Mouse (Mus musculus) lung, embryonic 16.5 days (tissue): ENCODE measurements at regions not wholly inside any gene's neighbourhood (a gene's known extent, or its start where the extent isn't known, plus 50 kb on each side); places are given as distances from the start of the nearest gene placed in this dataset.
"Not testable (repeated sequence)": the region's sequence is repeated elsewhere in the genome, so short reads cannot be mapped to it uniquely, and the experiment has no call there.

ENCODE experiments used
- ATAC-seq: fragments of 200-750 bp; cut with Nextera tagmentation; 2 replicates; pipeline ENCODE4 v1.8.0; 2017; ENCODE audit warnings: low read depth, mild to moderate bottlenecking, moderate library complexity
- H3K27ac ChIP-seq: fragments of 300-500 bp; sonication (generic); 2 replicates; pipeline ENCODE4 v1.5.1; 2014; ENCODE audit warnings: mild to moderate bottlenecking, control low read depth, low read length
- H3K27me3 ChIP-seq: fragments of 300-500 bp; sonication (generic); 2 replicates; pipeline ENCODE4 v1.6.1; 2014; ENCODE audit warnings: low read depth, low read length, mixed read lengths; ENCODE audit not compliant: control insufficient read depth, insufficient read depth
- H3K36me3 ChIP-seq: fragments of 300-500 bp; sonication (generic); 2 replicates; pipeline ENCODE4 v1.6.1; 2014; ENCODE audit warnings: low read length; ENCODE audit not compliant: control insufficient read depth, insufficient read depth
- H3K4me1 ChIP-seq: fragments of 300-500 bp; sonication (generic); replicated peaks from 2 replicates; pipeline ENCODE4 v1.6.1; 2014; ENCODE audit warnings: low read length, mixed read lengths; ENCODE audit not compliant: control insufficient read depth, insufficient read depth
- H3K4me2 ChIP-seq: fragments of 300-500 bp; sonication (generic); 2 replicates; pipeline ENCODE4 v1.6.1; 2014; ENCODE audit warnings: low read depth, low read length, control low read depth
- H3K4me3 ChIP-seq: fragments of 300-500 bp; sonication (generic); 2 replicates; pipeline ENCODE4 v1.5.1; 2014; ENCODE audit warnings: mild to moderate bottlenecking, low read length, control low read depth
- H3K9ac ChIP-seq: fragments of 300-500 bp; sonication (generic); 2 replicates; pipeline ENCODE4 v1.6.1; 2014; ENCODE audit warnings: low read length, control low read depth
- H3K9me3 ChIP-seq: fragments of 300-500 bp; sonication (generic); 2 replicates; pipeline ENCODE4 v1.6.1; 2016; ENCODE audit warnings: low read length; ENCODE audit not compliant: control insufficient read depth
- WGBS: fragments of 180-500 bp; shearing (Covaris S2); extraction: QIAGEN DNeasy Blood & Tissue Kit; methylation state at CpG from one replicate; pipeline ENCODE4 v1.1.7; 2014; 5-methylcytosine and 5-hydroxymethylcytosine counted together

GRCm38 (mm10) chr6:102005627-102006026 lies 567.3 kb downstream of the Cntn3 start:
- no peaks in the 10 kb centered on the region for H3K4me1 ChIP-seq
- no peak for ATAC-seq
- H3K4me2 ChIP-seq, result no peak overlapping the region
- no peak overlapping the region for H3K4me3 ChIP-seq
- no peaks in the 10 kb centered on the region for H3K36me3 ChIP-seq
- H3K9me3 ChIP-seq, result no peaks in the 10 kb centered on the region
- H3K9ac ChIP-seq, result no peak overlapping the region
- no peak overlapping the region for H3K27ac ChIP-seq
- H3K27me3 ChIP-seq, result no peaks in the 10 kb centered on the region
- WGBS, result 63% methylated on average over 3 of the region's 3 CpGs

GRCm38 (mm10) chr6:101998181-101998580 lies 574.7 kb downstream of the Cntn3 start:
- no peaks in the 10 kb centered on the region for H3K4me1 ChIP-seq
- no peak overlapping the region for H3K4me3 ChIP-seq
- H3K27ac ChIP-seq, result no peak overlapping the region
- no peaks in the 10 kb centered on the region for H3K36me3 ChIP-seq
- no peak overlapping the region for H3K4me2 ChIP-seq
- H3K9me3 ChIP-seq, result no peaks in the 10 kb centered on the region
- H3K9ac ChIP-seq, result no peak overlapping the region
- H3K27me3 ChIP-seq, result no peaks in the 10 kb centered on the region
- no peak for ATAC-seq
- WGBS, result 84% methylated on average over 2 of the region's 2 CpGs

GRCm38 (mm10) chr6:101997629-101998028 lies 575.3 kb downstream of the Cntn3 start:
- Histone ChIP-seq H3K27ac (no peak overlapping the region), H3K4me1 (no peaks in the 10 kb centered on the region), H3K4me3 (no peak overlapping the region), H3K36me3 (no peaks in the 10 kb centered on the region), H3K9me3 (no peaks in the 10 kb centered on the region), H3K27me3 (no peaks in the 10 kb centered on the region), H3K9ac (no peak overlapping the region), H3K4me2 (no peak overlapping the region)
- ATAC-seq, result no peak
- 50% methylated on average over 5 of the region's 5 CpGs for WGBS

GRCm38 (mm10) chr6:101992815-101993214 lies 580.1 kb downstream of the Cntn3 start:
- Histone ChIP-seq H3K4me2 (no peak overlapping the region), H3K4me1 (no peaks in the 10 kb centered on the region), H3K36me3 (no peaks in the 10 kb centered on the region), H3K4me3 (no peak overlapping the region), H3K9me3 (no peaks in the 10 kb centered on the region), H3K27ac (no peak overlapping the region), H3K9ac (no peak overlapping the region), H3K27me3 (no peaks in the 10 kb centered on the region)
- 79% methylated on average over 2 of the region's 2 CpGs for WGBS
- ATAC-seq, result no peak

DNA sequence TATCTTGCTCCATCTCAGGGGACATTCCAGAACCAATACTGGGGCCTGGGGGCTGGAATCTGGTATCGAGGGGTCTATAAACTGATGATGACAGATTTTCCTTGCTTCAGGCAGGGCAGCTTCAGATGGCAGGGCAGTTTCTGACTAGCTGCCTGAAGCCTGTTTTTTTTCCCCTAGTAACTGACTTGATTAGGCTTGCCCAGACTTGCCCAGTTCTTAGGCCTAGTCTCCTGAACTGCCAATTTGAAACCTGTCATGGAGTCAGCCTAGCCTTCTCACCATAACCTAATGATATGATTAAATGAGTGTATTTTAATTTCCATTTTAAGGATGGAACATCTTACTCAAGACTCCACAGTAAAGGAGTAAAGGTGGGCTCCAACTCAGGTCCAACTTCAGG lies 591.2 kb downstream of the Cntn3 start:
- Histone ChIP-seq H3K4me2 (no peak overlapping the region), H3K27me3 (no peaks in the 10 kb centered on the region), H3K4me3 (no peak overlapping the region), H3K27ac (no peak overlapping the region), H3K9me3 (no peaks in the 10 kb centered on the region), H3K36me3 (no peaks in the 10 kb centered on the region), H3K9ac (no peak overlapping the region), H3K4me1 (no peaks in the 10 kb centered on the region)
- whole genome bisulfite sequencing, result 52% methylated on average over 1 of the region's 1 CpGs
- no peak for ATAC-seq

DNA sequence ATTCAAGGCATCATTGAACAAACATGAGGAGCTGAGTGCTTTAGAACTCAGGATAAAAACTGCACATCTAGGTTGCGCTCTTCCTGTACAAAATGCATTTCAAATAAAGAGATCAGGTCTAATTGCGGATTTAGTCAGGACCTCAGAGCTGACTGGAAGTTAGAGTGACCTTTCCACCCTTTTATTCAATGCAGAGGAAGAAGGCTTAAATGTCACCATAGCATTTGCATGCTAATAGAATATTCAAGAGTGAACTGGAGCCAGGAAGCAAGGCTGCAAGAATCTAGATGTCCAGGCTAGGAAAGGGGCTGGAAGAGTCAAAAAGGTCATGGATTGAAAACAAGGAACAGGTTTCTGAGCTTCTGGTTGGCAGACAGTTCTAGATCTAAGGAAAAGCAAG lies 593.7 kb downstream of the Cntn3 start:
- Histone ChIP-seq H3K27ac (no peak overlapping the region), H3K9ac (no peak overlapping the region), H3K4me1 (no peaks in the 10 kb centered on the region), H3K4me3 (no peak overlapping the region), H3K4me2 (no peak overlapping the region), H3K27me3 (no peaks in the 10 kb centered on the region), H3K36me3 (no peaks in the 10 kb centered on the region), H3K9me3 (no peaks in the 10 kb centered on the region)
- 73% methylated on average over 2 of the region's 2 CpGs for WGBS
- ATAC-seq, result no peak

DNA sequence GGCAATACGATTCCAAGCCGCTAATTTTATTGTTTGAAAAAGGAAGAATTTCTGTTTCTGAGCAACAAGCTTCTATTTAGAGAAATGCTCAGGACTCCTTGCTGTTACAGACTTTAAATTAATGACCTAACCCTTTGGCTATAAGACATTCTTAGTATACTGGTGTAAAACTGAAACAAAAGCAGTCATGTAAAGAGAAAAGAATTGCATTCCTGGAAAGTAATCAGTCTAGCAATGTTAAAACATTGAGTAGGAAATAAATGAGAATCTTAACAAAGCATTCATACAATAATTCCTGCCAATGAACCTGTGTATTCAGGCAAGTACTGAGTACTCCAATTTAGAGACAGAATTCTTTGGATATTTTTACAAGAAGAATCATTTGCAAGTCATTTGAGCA lies 587.2 kb upstream of the Pdzrn3 start:
- Histone ChIP-seq H3K4me1 (no peaks in the 10 kb centered on the region), H3K4me3 (no peak overlapping the region), H3K27me3 (no peaks in the 10 kb centered on the region), H3K36me3 (no peaks in the 10 kb centered on the region), H3K4me2 (no peak overlapping the region), H3K27ac (no peak overlapping the region), H3K9me3 (no peaks in the 10 kb centered on the region), H3K9ac (no peak overlapping the region)
- no peak for ATAC-seq
- 87% methylated on average over 2 of the region's 2 CpGs for WGBS

DNA sequence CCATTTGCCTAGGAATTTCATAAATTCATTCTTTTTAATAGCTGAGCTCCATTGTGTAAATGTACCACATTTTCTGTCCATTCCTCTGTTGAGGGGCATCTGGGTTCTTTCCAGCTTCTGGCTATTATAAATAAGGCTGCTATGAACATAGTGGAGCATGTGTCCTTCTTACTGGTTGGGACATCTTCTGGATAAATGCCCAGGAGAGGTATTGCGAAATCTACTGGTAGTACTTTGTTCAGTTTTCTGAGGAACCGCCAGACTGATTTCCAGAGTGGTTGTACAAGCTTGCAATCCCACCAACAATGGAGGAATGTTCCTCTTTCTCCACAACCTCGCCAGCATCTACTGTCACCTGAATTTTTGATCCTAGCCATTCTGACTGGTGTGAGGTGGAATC lies 583.8 kb upstream of the Pdzrn3 start:
- H3K9me3 ChIP-seq, H3K36me3 ChIP-seq, ATAC-seq, H3K4me2 ChIP-seq, H3K27me3 ChIP-seq, H3K4me3 ChIP-seq, H3K4me1 ChIP-seq, H3K27ac ChIP-seq, H3K9ac ChIP-seq: not testable (repeated sequence)
- WGBS, result 60% methylated on average over 3 of the region's 3 CpGs

DNA sequence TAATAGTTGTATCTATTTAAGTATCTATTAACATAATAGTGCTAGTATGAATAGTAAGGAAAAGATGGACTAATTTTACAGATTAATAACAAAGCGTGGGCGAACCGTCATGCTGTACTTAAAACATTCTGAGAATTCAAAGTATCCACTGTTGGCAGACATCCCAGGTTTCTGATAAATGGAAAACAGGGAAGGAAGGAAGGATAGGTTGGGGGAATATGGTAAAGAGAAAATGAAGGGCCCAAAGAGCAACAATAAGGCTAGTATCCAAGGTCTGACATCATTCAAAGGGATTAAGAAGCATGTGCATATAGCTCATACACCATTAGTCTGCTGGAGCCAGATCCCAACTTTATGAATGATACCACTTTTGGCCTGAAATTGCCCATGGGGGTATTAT lies 572.0 kb upstream of the Pdzrn3 start:
- no peak overlapping the region for H3K4me3 ChIP-seq
- no peak for ATAC-seq
- 24% methylated on average over 3 of the region's 3 CpGs for WGBS

GRCm38 (mm10) chr6:101948950-101949349 lies 571.3 kb upstream of the Pdzrn3 start:
- Histone ChIP-seq H3K27ac (no peak overlapping the region), H3K9me3 (no peaks in the 10 kb centered on the region), H3K4me1 (no peaks in the 10 kb centered on the region; the same call in 1 of the 2 replicates), H3K4me2 (no peak overlapping the region), H3K9ac (no peak overlapping the region), H3K36me3 (no peaks in the 10 kb centered on the region), H3K4me3 (no peak overlapping the region), H3K27me3 (no peaks in the 10 kb centered on the region)
- WGBS, result 76% methylated on average over 2 of the region's 2 CpGs
- no peak for ATAC-seq

More for the DNA sequence above, 572.0 kb upstream of the Pdzrn3 start:
- no peaks in the 10 kb centered on the region for H3K27me3 ChIP-seq
- no peaks in the 10 kb centered on the region for H3K9me3 ChIP-seq
- H3K36me3 ChIP-seq, result no peaks in the 10 kb centered on the region
- no peak overlapping the region for H3K9ac ChIP-seq
- H3K27ac ChIP-seq, result no peak overlapping the region
- no peaks in the 10 kb centered on the region; the same call in 1 of the 2 replicates for H3K4me1 ChIP-seq
- no peak overlapping the region for H3K4me2 ChIP-seq
